29 mouse cellular contexts compared by ENCODE assay signal in the genomic region with DNA sequence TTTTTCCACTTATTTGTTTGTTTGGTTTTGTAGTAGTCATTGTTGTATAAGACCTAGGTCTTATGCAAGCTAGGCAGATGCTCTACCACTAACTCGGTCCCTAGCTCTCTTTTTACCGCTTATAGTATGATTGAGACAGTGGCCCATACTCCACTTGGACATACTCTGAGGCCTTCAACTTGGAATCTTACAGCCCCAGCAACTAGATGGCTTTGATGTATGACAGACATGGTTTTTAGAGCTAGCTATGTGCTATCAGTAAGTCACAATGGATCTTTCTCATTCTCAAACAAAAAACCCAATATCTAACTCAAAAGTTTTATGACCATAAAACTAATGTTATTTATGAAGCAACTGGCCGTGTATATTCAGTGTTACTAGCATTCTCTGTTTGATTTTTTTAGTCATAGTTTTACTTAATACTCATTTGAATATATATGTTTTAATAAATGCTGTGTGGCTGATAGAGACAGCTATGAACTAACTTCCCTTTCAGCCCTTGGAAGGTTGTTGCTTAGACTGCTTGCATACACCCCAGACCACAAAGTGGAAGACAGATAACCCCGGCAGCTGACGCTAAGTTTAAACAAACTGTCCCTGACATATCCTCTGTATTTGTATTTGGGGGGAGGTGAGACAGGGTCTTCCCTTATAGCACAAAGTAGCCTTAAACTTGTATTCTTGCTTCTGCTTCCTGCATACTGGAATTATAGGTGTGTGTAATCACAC. TPM values are rescaled to one million over a fixed set of nuclear protein-coding genes. Genes with fewer than 3 reads are reported as not detected.
DNase-seq lines count a peak whose midpoint lies in the region; ATAC-seq lines count a peak whose summit lies in the region.
"Had no signal": no experiment of that assay in that cellular context is flagged by ENCODE, and none has a peak within 500 bp of the region (broad histone marks: within the 10 kb centered on the region; RNA-seq: fewer than 3 reads in every experiment).

No protein-coding gene starts in this region.

- no peak overlapping the region for H3K4me2 ChIP-seq in liver, embryonic 11.5 days
- H3K4me2 ChIP-seq in liver, embryonic 16.5 days (ENCODE audit: low read depth, low read length), result no peak overlapping the region
- H3K4me2 ChIP-seq: forebrain, embryonic 13.5 days; hindbrain, embryonic 12.5 days had no signal

- 57% methylated on average over 5 of the region's 5 CpGs for WGBS in heart, embryonic 10.5 days
- WGBS in liver, embryonic 11.5 days, result 52% methylated on average over 5 of the region's 5 CpGs
- 43% methylated on average over 5 of the region's 5 CpGs for WGBS in liver, embryonic 16.5 days (ENCODE audit: insufficient replicate concordance)

- ATAC-seq in liver, embryonic 11.5 days (replicated peaks; ENCODE audit: low FRiP score), result peak; percentile 42; the same call in 1 of the 2 replicates
- no peak for ATAC-seq in liver, embryonic 16.5 days (ENCODE audit: low read depth)
- ATAC-seq: forebrain, embryonic 13.5 days; forebrain, postnatal 0 days; hindbrain, embryonic 16.5 days had no signal

- no peak overlapping the region for H3K4me3 ChIP-seq in heart, embryonic 10.5 days
- no peak overlapping the region for H3K4me3 ChIP-seq in liver, embryonic 11.5 days (ENCODE audit: low read depth, low read length)
- H3K4me3 ChIP-seq in liver, embryonic 16.5 days (ENCODE audit: low read depth, low read length), result no peak overlapping the region
- H3K4me3 ChIP-seq: embryonic facial prominence, embryonic 10.5 days; forebrain, embryonic 13.5 days; hindbrain, embryonic 12.5 days had no signal

- H3K9ac ChIP-seq in liver, embryonic 11.5 days (ENCODE audit: low read depth, low read length), result no peak overlapping the region
- no peak overlapping the region for H3K9ac ChIP-seq in liver, embryonic 16.5 days (ENCODE audit: low read depth, low read length)
- H3K9ac ChIP-seq: forebrain, embryonic 13.5 days; forebrain, postnatal 0 days; hindbrain, embryonic 12.5 days had no signal

- peaks cover 49% of the 10 kb centered on the region for H3K4me1 ChIP-seq in heart, embryonic 10.5 days
- H3K4me1 ChIP-seq in liver, embryonic 11.5 days (replicated peaks; ENCODE audit: control insufficient read depth, insufficient read depth, low read length), result peaks cover 25% of the 10 kb centered on the region
- H3K4me1 ChIP-seq in liver, embryonic 16.5 days (ENCODE audit: control insufficient read depth, low read depth, low read length), result peaks cover 20% of the 10 kb centered on the region
- H3K4me1 ChIP-seq: embryonic facial prominence, embryonic 10.5 days; forebrain, embryonic 13.5 days; hindbrain, embryonic 12.5 days had no signal

- intact Hi-C loops in heart, postnatal 14 days (cut with DNase I), result no loop called here
- intact Hi-C loops in gastrocnemius, postnatal 14 days (cut with DNase I; ENCODE audit: low total_unique reads), result no loop called here

- no peaks in the 10 kb centered on the region for H3K9me3 ChIP-seq in heart, embryonic 10.5 days
- no peaks in the 10 kb centered on the region for H3K9me3 ChIP-seq in liver, embryonic 11.5 days (ENCODE audit: control insufficient read depth, low read length)
- no peaks in the 10 kb centered on the region for H3K9me3 ChIP-seq in liver, embryonic 16.5 days (replicated peaks; ENCODE audit: control insufficient read depth, low read length)
- H3K9me3 ChIP-seq: embryonic facial prominence, embryonic 10.5 days; forebrain, embryonic 13.5 days; hindbrain, embryonic 12.5 days had no signal

- peak overlapping the region; percentile 64; the same call in 1 of the 2 replicates for H3K27ac ChIP-seq in heart, embryonic 10.5 days
- peak overlapping the region; percentile 26; the same call in 1 of the 2 replicates for H3K27ac ChIP-seq in liver, embryonic 11.5 days (ENCODE audit: low read depth, low read length)
- H3K27ac ChIP-seq in liver, embryonic 16.5 days (ENCODE audit: low read length), result peak overlapping the region; percentile 26; the same call in 1 of the 2 replicates
- H3K27ac ChIP-seq: embryonic facial prominence, embryonic 10.5 days; forebrain, embryonic 13.5 days; hindbrain, embryonic 12.5 days had no signal

- DNase-seq in heart, embryonic 10.5 days (ENCODE audit: low spot score), result no peak
- DNase-seq in heart, postnatal 14 days, result no peak
- DNase-seq in liver, embryonic 11.5 days (ENCODE audit: low spot score), result no peak
- DNase-seq in liver (no peak), MEL-GATA-1-ER (ENCODE audit: extremely low read depth, low read depth) (peak; percentile 82)
- DNase-seq in gastrocnemius, postnatal 25 days, result no peak
- no peak for DNase-seq in gastrocnemius, postnatal 14 days
- DNase-seq: adrenal gland, postnatal 10 days; B cell, adult 2 months; cerebellum, adult 11-12 months; cerebellum, adult 9-11 months; cerebellum, postnatal 36 days; forebrain, postnatal 0 days; gastrocnemius, postnatal 36 days; heart, adult 18-20 months; heart, postnatal 36 days; kidney, adult 11 months had no signal

- H3K27me3 ChIP-seq in heart, embryonic 10.5 days (ENCODE audit: insufficient read depth, poor library complexity, severe bottlenecking), result no peaks in the 10 kb centered on the region
- H3K27me3 ChIP-seq in liver, embryonic 11.5 days (replicated peaks; ENCODE audit: control insufficient read depth, insufficient read depth, low read length), result no peaks in the 10 kb centered on the region
- no peaks in the 10 kb centered on the region for H3K27me3 ChIP-seq in liver, embryonic 16.5 days (ENCODE audit: control insufficient read depth, insufficient read depth, low read depth, low read length)
- H3K27me3 ChIP-seq: forebrain, embryonic 13.5 days; hindbrain, embryonic 12.5 days had no signal

- peaks cover 34% of the 10 kb centered on the region for H3K36me3 ChIP-seq in heart, embryonic 10.5 days
- H3K36me3 ChIP-seq in liver, embryonic 11.5 days (ENCODE audit: control insufficient read depth, insufficient read depth, low read length), result peaks cover 15% of the 10 kb centered on the region; the same call in 1 of the 2 replicates
- H3K36me3 ChIP-seq in liver, embryonic 16.5 days (ENCODE audit: control insufficient read depth, insufficient read depth), result peaks cover 34% of the 10 kb centered on the region

RNA-seq across cellular contexts. Expression of a gene that starts 7.5 kb away (rescaled TPM):
- 1.3 and 4.6 TPM in 2 replicates for polyA plus RNA-seq in heart, embryonic 10.5 days (2016; fragmentation: Nextera tagmentation; extraction: Ambion mirVana)
- 1 to 10 TPM in 1 of 2 experiments, not detected in 1; 1.2 TPM for total RNA-seq in heart, postnatal 14 days (2021)
- polyA plus RNA-seq in liver, embryonic 11.5 days (2014; fragmentation: Nextera tagmentation; extraction: Ambion mirVana), result not detected in 2 replicates
- polyA plus RNA-seq in liver, embryonic 16.5 days (2015; fragmentation: Nextera tagmentation; extraction: Ambion mirVana), result not detected in 2 replicates
- not detected for total RNA-seq in gastrocnemius, postnatal 25 days (2021)
- total RNA-seq in gastrocnemius, postnatal 14 days (2021), result not detected
- total RNA-seq: adrenal gland, postnatal 10 days; adrenal gland, postnatal 4 days; forebrain, postnatal 0 days; gastrocnemius, adult 18-20 months; gastrocnemius, postnatal 36 days; heart, postnatal 36 days had no signal
- polyA plus RNA-seq: brain, embryonic 14.5 days; CD4-positive, CD25-positive, alpha-beta regulatory T cell, adult 4 months; embryonic facial prominence, embryonic 10.5 days; embryonic facial prominence, embryonic 14.5 days; forebrain, embryonic 13.5 days; forebrain, postnatal 0 days; hindbrain, embryonic 12.5 days; hindbrain, embryonic 16.5 days had no signal

RNA-seq across cellular contexts. Expression of a gene that starts 7.6 kb away (rescaled TPM):
- polyA plus RNA-seq in heart, embryonic 10.5 days (2016; fragmentation: Nextera tagmentation; extraction: Ambion mirVana), result 287 and 339 TPM in 2 replicates
- 100 to 1,000 TPM; 227 to 256 TPM for total RNA-seq in heart, postnatal 14 days (2021)
- 441 and 497 TPM in 2 replicates for polyA plus RNA-seq in liver, embryonic 11.5 days (2014; fragmentation: Nextera tagmentation; extraction: Ambion mirVana)
- polyA plus RNA-seq in liver, embryonic 16.5 days (2015; fragmentation: Nextera tagmentation; extraction: Ambion mirVana), result 209 and 258 TPM in 2 replicates
- total RNA-seq in gastrocnemius, postnatal 25 days (2021), result 100 to 1,000 TPM; 143 to 154 TPM
- 100 to 1,000 TPM; 134 to 137 TPM for total RNA-seq in gastrocnemius, postnatal 14 days (2021)

RNA-seq across cellular contexts. Expression of a gene that starts 7.7 kb away (rescaled TPM):
- polyA plus RNA-seq in heart, embryonic 10.5 days (2016; fragmentation: Nextera tagmentation; extraction: Ambion mirVana), result 230 and 378 TPM in 2 replicates
- 100 to 1,000 TPM; 542 to 580 TPM for total RNA-seq in heart, postnatal 14 days (2021)
- 14.8 and 15.8 TPM in 2 replicates for polyA plus RNA-seq in liver, embryonic 11.5 days (2014; fragmentation: Nextera tagmentation; extraction: Ambion mirVana)
- 21.8 and 26.4 TPM in 2 replicates for polyA plus RNA-seq in liver, embryonic 16.5 days (2015; fragmentation: Nextera tagmentation; extraction: Ambion mirVana)
- total RNA-seq in gastrocnemius, postnatal 25 days (2021), result 10 to 100 TPM; 50.3 to 67.8 TPM
- 10 to 100 TPM; 56.1 to 66.9 TPM for total RNA-seq in gastrocnemius, postnatal 14 days (2021)

RNA-seq across cellular contexts. Expression of a gene that starts 12.4 kb away (rescaled TPM):
- 0.06 and 0.12 TPM in 2 replicates for polyA plus RNA-seq in heart, embryonic 10.5 days (2016; fragmentation: Nextera tagmentation; extraction: Ambion mirVana)
- total RNA-seq in heart, postnatal 14 days (2021), result under 1 TPM; 0.10 TPM
- 0.05 TPM in 1 of 2 replicates, not detected in the other for polyA plus RNA-seq in liver, embryonic 11.5 days (2014; fragmentation: Nextera tagmentation; extraction: Ambion mirVana)
- 0.06 TPM in 1 of 2 replicates, not detected in the other for polyA plus RNA-seq in liver, embryonic 16.5 days (2015; fragmentation: Nextera tagmentation; extraction: Ambion mirVana)
- not detected for total RNA-seq in gastrocnemius, postnatal 25 days (2021)
- not detected for total RNA-seq in gastrocnemius, postnatal 14 days (2021)
- total RNA-seq: gastrocnemius, adult 18-20 months; gastrocnemius, postnatal 36 days; heart, postnatal 36 days had no signal
- polyA plus RNA-seq: heart, embryonic 14.5 days; intestine, embryonic 14.5 days had no signal

RNA-seq across cellular contexts. Expression of a gene that starts 59.7 kb away (rescaled TPM):
- 0.08 TPM in 1 of 2 replicates, not detected in the other for polyA plus RNA-seq in heart, embryonic 10.5 days (2016; fragmentation: Nextera tagmentation; extraction: Ambion mirVana)
- not detected for total RNA-seq in heart, postnatal 14 days (2021)
- 1.8 and 2.0 TPM in 2 replicates for polyA plus RNA-seq in liver, embryonic 11.5 days (2014; fragmentation: Nextera tagmentation; extraction: Ambion mirVana)
- polyA plus RNA-seq in liver, embryonic 16.5 days (2015; fragmentation: Nextera tagmentation; extraction: Ambion mirVana), result 6.9 TPM in 2 replicates
- total RNA-seq in gastrocnemius, postnatal 25 days (2021), result not detected
- total RNA-seq in gastrocnemius, postnatal 14 days (2021), result not detected
- total RNA-seq: forebrain, postnatal 0 days; gastrocnemius, postnatal 36 days; heart, adult 18-20 months; heart, postnatal 36 days had no signal
- polyA plus RNA-seq: brain, embryonic 14.5 days; CD4-positive, CD25-positive, alpha-beta regulatory T cell, adult 4 months; embryonic facial prominence, embryonic 10.5 days; embryonic facial prominence, embryonic 14.5 days; forebrain, embryonic 13.5 days; forebrain, postnatal 0 days; heart, embryonic 14.5 days; hindbrain, embryonic 12.5 days; hindbrain, embryonic 16.5 days had no signal

Comparison
In these comparisons a context has a peak if more than half of its experiments do, and no peak if none do; other contexts are left out.
1. RNA of a gene that starts 7.7 kb away (total RNA-seq): 542 to 580 TPM in heart, postnatal 14 days; 50.3 to 67.8 TPM in gastrocnemius, postnatal 25 days and 56.1 to 66.9 TPM in gastrocnemius, postnatal 14 days; every median in the first group is over 4 times any median in the second.
2. Peak in every context shown above with its lines, with median percentiles within 50 percentile points of each other: H3K27ac ChIP-seq.